Mouse (Mus musculus) midbrain, embryonic 16.5 days (tissue): Measurements from ENCODE around the gene Large2. TPM values are rescaled to one million over a fixed set of nuclear protein-coding genes. Genes with fewer than 3 reads are reported as not detected.
A peak's percentile ranks its signal among the peaks of the same experiment; 100 is the strongest.
"Not testable (repeated sequence)": the region's sequence is repeated elsewhere in the genome, so short reads cannot be mapped to it uniquely, and the experiment has no call there.

Experiments used
- ATAC-seq: fragments of 200-750 bp; cut with Nextera tagmentation; 2 replicates; pipeline ENCODE4 v1.8.0; 2017; ENCODE audit warnings: moderate TSS enrichment
- H3K27ac ChIP-seq: fragments of 300-500 bp; sonication (generic); 2 replicates; pipeline ENCODE4 v1.5.1; 2014; ENCODE audit warnings: mild to moderate bottlenecking, low read length, mixed read lengths
- H3K27me3 ChIP-seq: fragments of 300-500 bp; sonication (generic); 2 replicates; pipeline ENCODE4 v1.6.1; 2014; ENCODE audit warnings: low read depth, low read length, mixed read lengths; ENCODE audit not compliant: control insufficient read depth, insufficient read depth
- H3K36me3 ChIP-seq: fragments of 300-500 bp; sonication (generic); 2 replicates; pipeline ENCODE4 v1.6.1; 2014; ENCODE audit warnings: mild to moderate bottlenecking, low read length, moderate library complexity, mixed read lengths; ENCODE audit not compliant: control insufficient read depth, insufficient read depth
- H3K4me1 ChIP-seq: fragments of 300-500 bp; sonication (generic); 2 replicates; pipeline ENCODE4 v1.6.1; 2014; ENCODE audit warnings: mild to moderate bottlenecking, low read length, mixed read lengths; ENCODE audit not compliant: control insufficient read depth, insufficient read depth
- H3K4me2 ChIP-seq: fragments of 300-500 bp; sonication (generic); 2 replicates; pipeline ENCODE4 v1.6.1; 2014; ENCODE audit warnings: mild to moderate bottlenecking, low read length, mixed read lengths
- H3K4me3 ChIP-seq: fragments of 300-500 bp; sonication (generic); 2 replicates; pipeline ENCODE4 v1.5.1; 2014; ENCODE audit warnings: low read depth, mild to moderate bottlenecking, low read length, moderate library complexity, mixed read lengths
- H3K9ac ChIP-seq: fragments of 300-500 bp; sonication (generic); 2 replicates; pipeline ENCODE4 v1.6.1; 2014; ENCODE audit warnings: low read depth, low read length, mixed read lengths
- H3K9me3 ChIP-seq: fragments of 300-500 bp; sonication (generic); replicated peaks from 2 replicates; pipeline ENCODE4 v1.6.1; 2014; ENCODE audit warnings: mild to moderate bottlenecking, low read length, mixed read lengths; ENCODE audit not compliant: control insufficient read depth, poor library complexity, severe bottlenecking
- WGBS: fragments of 180-500 bp; shearing (Covaris S2); extraction: QIAGEN DNeasy Blood & Tissue Kit; methylation state at CpG from one replicate; pipeline ENCODE4 v1.1.7; 2014; 5-methylcytosine and 5-hydroxymethylcytosine counted together
- polyA plus RNA-seq: library from polyadenylated mRNA; unstranded; fragments of >200 nt; fragmentation: Nextera tagmentation; extraction: Ambion mirVana; gene quantifications from 2 replicates; pipeline ENCODE4 v1.2.1, GENCODE M21; 2015

Large2 gene
- polyA plus RNA-seq, 1 experiment from 2014 or later, result 1.9 TPM

GRCm38 (mm10) chr2:92404737-92405136 is 30.1 kb upstream of the Large2 start:
- 91% methylated on average over 6 of the region's 6 CpGs for WGBS
- ATAC-seq, result no peak
- no peak overlapping the region for H3K4me3 ChIP-seq
- H3K27me3 ChIP-seq, result no peaks in the 10 kb centered on the region
- no peak overlapping the region for H3K27ac ChIP-seq
- no peak overlapping the region for H3K4me2 ChIP-seq
- peaks cover 22% of the 10 kb centered on the region for H3K36me3 ChIP-seq
- H3K9me3 ChIP-seq, result no peaks in the 10 kb centered on the region
- peaks cover 4% of the 10 kb centered on the region for H3K4me1 ChIP-seq
- no peak overlapping the region for H3K9ac ChIP-seq

GRCm38 (mm10) chr2:92403776-92404319 is 29.2 kb upstream of the Large2 start:
- Histone ChIP-seq H3K4me2 (no peak overlapping the region), H3K4me1 (peaks cover 13% of the 10 kb centered on the region), H3K36me3 (peaks cover 14% of the 10 kb centered on the region), H3K4me3 (no peak overlapping the region), H3K27me3 (no peaks in the 10 kb centered on the region), H3K27ac (no peak overlapping the region), H3K9me3 (no peaks in the 10 kb centered on the region), H3K9ac (no peak overlapping the region)
- WGBS, result 88% methylated on average over 5 of the region's 5 CpGs
- no peak for ATAC-seq

- no peak for ATAC-seq
- Histone ChIP-seq H3K27ac (no peak overlapping the region), H3K36me3 (peaks cover 8% of the 10 kb centered on the region; the same call in 1 of the 2 replicates), H3K4me2 (no peak overlapping the region), H3K27me3 (no peaks in the 10 kb centered on the region), H3K9me3 (no peaks in the 10 kb centered on the region), H3K4me1 (peaks cover 21% of the 10 kb centered on the region), H3K9ac (no peak overlapping the region), H3K4me3 (no peak overlapping the region)
- WGBS, result 68% methylated on average over 4 of the region's 4 CpGs
Measured at GRCm38 (mm10) chr2:92402591-92403326, 28.1 kb upstream of the Large2 start.

GRCm38 (mm10) chr2:92401091-92401561 is 26.5 kb upstream of the Large2 start, which contains the start of gene Mapk8ip1:
Mapk8ip1 (minus strand) TSS chr2:92401263.
- peaks cover 27% of the 10 kb centered on the region for H3K4me1 ChIP-seq
- WGBS, result 5% methylated on average over 21 of the region's 59 CpGs
- ATAC-seq, result peak; percentile 67
- H3K36me3 ChIP-seq, result peaks cover 8% of the 10 kb centered on the region; the same call in 1 of the 2 replicates
- H3K4me3 ChIP-seq, result peak within 1 kb of the TSS; percentile 89
- H3K27ac ChIP-seq, result peak within 1 kb of the TSS; percentile 82
- H3K4me2 ChIP-seq, result peak within 1 kb of the TSS; percentile 83
- H3K9me3 ChIP-seq, result no peaks in the 10 kb centered on the region
- no peaks in the 10 kb centered on the region for H3K27me3 ChIP-seq
- H3K9ac ChIP-seq, result peak within 1 kb of the TSS; percentile 98

- Histone ChIP-seq H3K4me2 (peak overlapping the region; percentile 83), H3K4me1 (peaks cover 27% of the 10 kb centered on the region), H3K9ac (peak overlapping the region; percentile 98), H3K36me3 (peaks cover 8% of the 10 kb centered on the region; the same call in 1 of the 2 replicates), H3K27me3 (no peaks in the 10 kb centered on the region), H3K4me3 (peak overlapping the region; percentile 89), H3K27ac (peak overlapping the region; percentile 82), H3K9me3 (no peaks in the 10 kb centered on the region)
- under 1% methylated on average over 22 of the region's 22 CpGs for WGBS
- peak; percentile 9 for ATAC-seq
Measured at GRCm38 (mm10) chr2:92400682-92401081, 26.0 kb upstream of the Large2 start.

- Histone ChIP-seq H3K4me1 (peaks cover 27% of the 10 kb centered on the region), H3K4me2 (peak overlapping the region; percentile 83), H3K9ac (peak overlapping the region; percentile 98), H3K4me3 (peak overlapping the region; percentile 89), H3K27ac (peak overlapping the region; percentile 82)
- not testable (repeated sequence) for ATAC-seq, H3K27me3 ChIP-seq, H3K9me3 ChIP-seq, H3K36me3 ChIP-seq
- 21% methylated on average over 3 of the region's 4 CpGs for WGBS
Measured at GRCm38 (mm10) chr2:92399877-92400276, 25.2 kb upstream of the Large2 start.

GRCm38 (mm10) chr2:92397436-92397835 is 22.8 kb upstream of the Large2 start:
- Histone ChIP-seq H3K36me3 (no peaks in the 10 kb centered on the region), H3K4me3 (no peak overlapping the region), H3K9me3 (no peaks in the 10 kb centered on the region), H3K27ac (no peak overlapping the region), H3K4me1 (peaks cover 37% of the 10 kb centered on the region), H3K27me3 (no peaks in the 10 kb centered on the region), H3K9ac (no peak overlapping the region), H3K4me2 (peak overlapping the region; percentile 33; the same call in 1 of the 2 replicates)
- no peak for ATAC-seq
- 95% methylated on average over 1 of the region's 1 CpGs for WGBS

GRCm38 (mm10) chr2:92395535-92395934 is 20.9 kb upstream of the Large2 start:
- Histone ChIP-seq H3K4me3 (no peak overlapping the region), H3K27ac (no peak overlapping the region), H3K9ac (no peak overlapping the region), H3K9me3 (no peaks in the 10 kb centered on the region), H3K36me3 (no peaks in the 10 kb centered on the region), H3K4me2 (no peak overlapping the region), H3K4me1 (peaks cover 47% of the 10 kb centered on the region), H3K27me3 (no peaks in the 10 kb centered on the region)
- no peak for ATAC-seq
- WGBS, result 95% methylated on average over 3 of the region's 3 CpGs
